Mouse (Mus musculus): ENCODE data around the gene Stim1. TPM values are rescaled to one million over a fixed set of nuclear protein-coding genes. Genes with fewer than 3 reads are reported as not detected.

Stim1 gene
- total and polyA plus RNA-seq, 3 experiments, result 10.2 to 26.6 (median 23.9) TPM

- Histone ChIP-seq H3K27ac (ENCODE audit: insufficient read depth, low read depth) (no peak overlapping the region), H3K79me2 (replicated peaks; ENCODE audit: control insufficient read depth, extremely low read depth, insufficient read depth, poor library complexity, severe bottlenecking) (no peaks in the 10 kb centered on the region), H3K9ac (ENCODE audit: insufficient read depth, low read depth) (no peak overlapping the region), H3K27me3 (replicated peaks) (no peaks in the 10 kb centered on the region), H3K4me2 (ENCODE audit: insufficient read depth, low read depth, poor library complexity, severe bottlenecking) (no peak overlapping the region), H3K36me3 (replicated peaks in 1 of 2; ENCODE audit: control insufficient read depth in 1 of 2, insufficient read depth in 1 of 2, low read length in 1 of 2) (peaks cover 0 to 29% of the 10 kb centered on the region in 2 experiments), H3K4me1 (ENCODE audit: control insufficient read depth in 1 of 2, insufficient read depth in 2 of 2) (0 out of 4 replicates have a peak, but pooled peaks cover 0 to 3% of the 10 kb centered on the region in 2 experiments), H3K4me3 (replicated peaks in 1 of 3; ENCODE audit: low read depth in 2 of 3, low read length in 2 of 3, poor library complexity in 1 of 3) (no peak overlapping the region), H3K9me3 (replicated peaks; ENCODE audit: low read length) (no peaks in the 10 kb centered on the region)
- in situ Hi-C loops (cut with MboI; ENCODE audit: low pct_ligation_motif_present, low pct_unique_long_range_greater_than_20kb, low sequenced_read_pairs) (no loop called here), dilution Hi-C loops (cut with MboI; ENCODE audit: extremely low pct_ligation_motif_present, extremely low pct_unique_long_range_greater_than_20kb, low sequenced_read_pairs) (no loop called here)
- DNase-seq (ENCODE audit: extremely low read depth), result no peak
- no peak for TF ChIP-seq PAX5 (IDR thresholded peaks at IDR 0.05; ENCODE audit: low read length)
- TF ChIP-seq MAX (IDR thresholded peaks at IDR 0.05; ENCODE audit: low read length), result no peak
- no peak for TF ChIP-seq ETS1 (conservative IDR thresholded peaks at IDR 0.05; ENCODE audit: low read depth, low read length)
- no peak for TF ChIP-seq ZC3H11A (IDR thresholded peaks at IDR 0.05; ENCODE audit: low read depth, low read length)
- TF ChIP-seq CTCF (conservative IDR thresholded peaks at IDR 0.05 in 1 of 2, IDR thresholded peaks at IDR 0.05 in 1 of 2; ENCODE audit: low read depth in 2 of 2, low read length in 2 of 2), result no peak
- no peak for TF ChIP-seq MAFK (IDR thresholded peaks at IDR 0.05; ENCODE audit: insufficient replicate concordance, low read length)
- no peak for TF ChIP-seq GABPA (IDR thresholded peaks at IDR 0.05; ENCODE audit: insufficient replicate concordance, low read depth, low read length)
- no peak for TF ChIP-seq JUND (conservative IDR thresholded peaks at IDR 0.05; ENCODE audit: low read depth, low read length)
- no peak for TF ChIP-seq TBP (conservative IDR thresholded peaks at IDR 0.05; ENCODE audit: low read depth, low read length)
- TF ChIP-seq SIN3A (IDR thresholded peaks at IDR 0.05; ENCODE audit: low read length), result no peak
- TF ChIP-seq ZNF384 (IDR thresholded peaks at IDR 0.05; ENCODE audit: low read depth, low read length), result no peak
- no peak for TF ChIP-seq UBTF (IDR thresholded peaks at IDR 0.05; ENCODE audit: low read depth, low read length)
- no peak for TF ChIP-seq RAD21 (IDR thresholded peaks at IDR 0.05; ENCODE audit: low read depth, low read length)
- TF ChIP-seq MAZ (IDR thresholded peaks at IDR 0.05; ENCODE audit: low read depth, low read length), result no peak
- no peak for TF ChIP-seq E2F4 (IDR thresholded peaks at IDR 0.05; ENCODE audit: insufficient replicate concordance, low read depth, low read length)
- TF ChIP-seq USF2 (conservative IDR thresholded peaks at IDR 0.05; ENCODE audit: low read depth, low read length), result no peak
- no peak for TF ChIP-seq CHD1 (IDR thresholded peaks at IDR 0.05; ENCODE audit: low read depth, low read length)
Observed at GRCm38 (mm10) chr7:102480821-102481220, 213.2 kb downstream of the Stim1 start.

GRCm38 (mm10) chr7:102481579-102481978 lies 214.0 kb downstream of the Stim1 start, which contains the start of gene Olfr543:
TSS of gene Olfr543 (minus strand) at chr7:102481679.
- TF ChIP-seq ELF1 (IDR thresholded peaks at IDR 0.05; ENCODE audit: low read depth, low read length) (no peak), CHD2 (IDR thresholded peaks at IDR 0.05; ENCODE audit: low read length) (no peak), SMC3 (IDR thresholded peaks at IDR 0.05; ENCODE audit: low read depth, low read length) (no peak), HCFC1 (IDR thresholded peaks at IDR 0.05; ENCODE audit: low read depth, low read length) (no peak), CHD1 (IDR thresholded peaks at IDR 0.05; ENCODE audit: low read depth, low read length) (no peak), MEF2A (IDR thresholded peaks at IDR 0.05; ENCODE audit: borderline replicate concordance, low read depth, low read length) (no peak), TBP (conservative IDR thresholded peaks at IDR 0.05; ENCODE audit: low read depth, low read length) (no peak)

More at GRCm38 (mm10) chr7:102481579-102481978, 214.0 kb downstream of the Stim1 start, which contains the start of gene Olfr543:
- dilution Hi-C loops (cut with MboI; ENCODE audit: extremely low pct_ligation_motif_present, extremely low pct_unique_long_range_greater_than_20kb, low sequenced_read_pairs) (no loop called here), in situ Hi-C loops (cut with MboI; ENCODE audit: low pct_ligation_motif_present, low pct_unique_long_range_greater_than_20kb, low sequenced_read_pairs) (no loop called here)
- Histone ChIP-seq H3K9ac (ENCODE audit: insufficient read depth, low read depth) (no peak within 1 kb of the TSS), H3K4me1 (ENCODE audit: control insufficient read depth in 1 of 2, insufficient read depth in 2 of 2) (0 out of 4 replicates have a peak, but pooled peaks cover 0 to 3% of the 10 kb centered on the region in 2 experiments), H3K27ac (ENCODE audit: insufficient read depth, low read depth) (no peak within 1 kb of the TSS), H3K27me3 (replicated peaks) (no peaks in the 10 kb centered on the region), H3K9me3 (replicated peaks; ENCODE audit: low read length) (no peaks in the 10 kb centered on the region), H3K36me3 (replicated peaks in 1 of 2; ENCODE audit: control insufficient read depth in 1 of 2, insufficient read depth in 1 of 2, low read length in 1 of 2) (peaks cover 0 to 28% of the 10 kb centered on the region in 2 experiments), H3K4me3 (replicated peaks in 1 of 3; ENCODE audit: low read depth in 2 of 3, low read length in 2 of 3, poor library complexity in 1 of 3) (no peak within 1 kb of the TSS), H3K4me2 (ENCODE audit: insufficient read depth, low read depth, poor library complexity, severe bottlenecking) (no peak within 1 kb of the TSS), H3K79me2 (replicated peaks; ENCODE audit: control insufficient read depth, extremely low read depth, insufficient read depth, poor library complexity, severe bottlenecking) (no peaks in the 10 kb centered on the region)
- no peak for DNase-seq (ENCODE audit: extremely low read depth)

Data from CH12.LX (cell line).